Mouse (Mus musculus) heart, embryonic 14.5 days (tissue): ENCODE data around the gene Gm28048. TPM values are rescaled to one million over a fixed set of nuclear protein-coding genes. Genes with fewer than 3 reads are reported as not detected.

Experiments
- ATAC-seq: fragments of 200-750 bp; cut with Nextera tagmentation; 2 replicates; pipeline ENCODE4 v1.8.0; 2017; ENCODE audit warnings: low read depth, moderate TSS enrichment; ENCODE audit not compliant: insufficient number of reproducible peaks, insufficient read depth, low FRiP score
- H3K27ac ChIP-seq, 2 experiments: fragments of 200-500 bp in 1 of 2; fragments of 300-500 bp in 1 of 2; sonication (generic) in 1 of 2; replicated peaks in 1 of 2; 2 replicates each; pipeline ENCODE4 v1.5.1; 2012 to 2014; ENCODE audit warnings: low read depth in 2 of 2, low read length in 2 of 2, control low read depth in 1 of 2, mild to moderate bottlenecking in 1 of 2, mixed read lengths in 1 of 2; ENCODE audit not compliant: control insufficient read depth in 1 of 2, insufficient read depth in 1 of 2
- H3K27me3 ChIP-seq: fragments of 300-500 bp; sonication (generic); 2 replicates; pipeline ENCODE4 v1.6.1; 2014; ENCODE audit warnings: mild to moderate bottlenecking, low read length, control low read depth; ENCODE audit not compliant: control insufficient read depth, insufficient read depth
- H3K36me3 ChIP-seq: fragments of 300-500 bp; sonication (generic); 2 replicates; pipeline ENCODE4 v1.6.1; 2014; ENCODE audit warnings: mild to moderate bottlenecking, control low read depth, low read length, mixed read lengths; ENCODE audit not compliant: control insufficient read depth, insufficient read depth
- H3K4me1 ChIP-seq, 2 experiments: fragments of 200-500 bp in 1 of 2; fragments of 300-500 bp in 1 of 2; sonication (generic) in 1 of 2; 2 replicates each; pipeline ENCODE4 v1.6.1; 2012 to 2014; ENCODE audit warnings: low read length in 2 of 2, control low read depth in 1 of 2, mixed read lengths in 1 of 2; ENCODE audit not compliant: control insufficient read depth in 2 of 2, insufficient read depth in 2 of 2
- H3K4me2 ChIP-seq: fragments of 300-500 bp; sonication (generic); 2 replicates; pipeline ENCODE4 v1.6.1; 2014; ENCODE audit warnings: mild to moderate bottlenecking, low read length
- H3K4me3 ChIP-seq, 2 experiments: fragments of 200-500 bp in 1 of 2; fragments of 300-500 bp in 1 of 2; sonication (generic) in 1 of 2; 2 replicates each; pipeline ENCODE4 v1.5.1; 2012 to 2014; ENCODE audit warnings: low read length in 2 of 2, mild to moderate bottlenecking in 2 of 2, control low read depth in 1 of 2, low read depth in 1 of 2, moderate library complexity in 1 of 2; ENCODE audit not compliant: control insufficient read depth in 1 of 2, insufficient read depth in 1 of 2
- H3K9ac ChIP-seq: fragments of 300-500 bp; sonication (generic); 2 replicates; pipeline ENCODE4 v1.6.1; 2014; ENCODE audit warnings: mild to moderate bottlenecking, low read length
- H3K9me3 ChIP-seq: fragments of 300-500 bp; sonication (generic); 2 replicates; pipeline ENCODE4 v1.6.1; 2016; ENCODE audit warnings: low read length, control low read depth; ENCODE audit not compliant: control insufficient read depth
- WGBS: fragments of 180-500 bp; shearing (Covaris S2); extraction: QIAGEN DNeasy Blood & Tissue Kit; methylation state at CpG from one replicate; pipeline ENCODE4 v1.1.7; 2014; 5-methylcytosine and 5-hydroxymethylcytosine counted together
- polyA plus RNA-seq: library from polyadenylated mRNA; unstranded; fragments of >200 nt; fragmentation: Nextera tagmentation; extraction: Ambion mirVana; gene quantifications from 2 replicates; pipeline ENCODE4 v1.2.1, GENCODE M21; 2014

The Gm28048 gene
- polyA plus RNA-seq, 1 experiment from 2014 or later: 8.1 TPM

DNA sequence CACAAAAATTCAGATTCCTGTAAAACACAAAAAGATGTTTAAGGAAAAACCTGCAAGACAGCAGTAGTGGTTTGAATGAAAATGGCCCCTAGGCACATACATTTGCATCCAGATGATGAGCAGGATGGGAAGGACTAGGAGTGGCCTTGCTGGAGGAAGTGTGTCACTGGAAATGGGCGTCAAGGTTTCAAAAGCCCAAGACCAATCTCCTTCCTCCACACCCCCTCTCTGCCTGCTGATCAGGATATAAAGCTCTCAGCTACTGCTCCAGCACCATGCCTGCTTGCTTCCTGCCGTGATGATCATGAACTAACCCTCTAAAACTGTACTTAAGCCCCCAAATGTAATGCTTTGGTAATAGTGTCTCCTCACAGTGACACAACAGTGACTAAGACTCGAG, 81.8 kb downstream of the Gm28048 start:
- H3K4me1 ChIP-seq: no peaks in the 10 kb centered on the region
- H3K36me3 ChIP-seq: peaks cover 16% of the 10 kb centered on the region
- H3K27ac ChIP-seq: no peak overlapping the region
- no peak overlapping the region for H3K9ac ChIP-seq
- no peak overlapping the region for H3K4me3 ChIP-seq
- no peak overlapping the region for H3K4me2 ChIP-seq
- H3K27me3 ChIP-seq: no peaks in the 10 kb centered on the region
- whole genome bisulfite sequencing: 76% methylated on average over 3 of the region's 3 CpGs
- no peaks in the 10 kb centered on the region for H3K9me3 ChIP-seq
- no peak for ATAC-seq

GRCm38 (mm10) chr11:22897642-22898041, 84.2 kb downstream of the Gm28048 start:
- Histone ChIP-seq H3K27me3 (no peaks in the 10 kb centered on the region), H3K36me3 (peaks cover 16% of the 10 kb centered on the region), H3K27ac (no peak overlapping the region), H3K9ac (no peak overlapping the region), H3K9me3 (no peaks in the 10 kb centered on the region), H3K4me1 (no peaks in the 10 kb centered on the region), H3K4me3 (no peak overlapping the region), H3K4me2 (no peak overlapping the region)
- whole genome bisulfite sequencing: 86% methylated on average over 4 of the region's 4 CpGs
- no peak for ATAC-seq

DNA sequence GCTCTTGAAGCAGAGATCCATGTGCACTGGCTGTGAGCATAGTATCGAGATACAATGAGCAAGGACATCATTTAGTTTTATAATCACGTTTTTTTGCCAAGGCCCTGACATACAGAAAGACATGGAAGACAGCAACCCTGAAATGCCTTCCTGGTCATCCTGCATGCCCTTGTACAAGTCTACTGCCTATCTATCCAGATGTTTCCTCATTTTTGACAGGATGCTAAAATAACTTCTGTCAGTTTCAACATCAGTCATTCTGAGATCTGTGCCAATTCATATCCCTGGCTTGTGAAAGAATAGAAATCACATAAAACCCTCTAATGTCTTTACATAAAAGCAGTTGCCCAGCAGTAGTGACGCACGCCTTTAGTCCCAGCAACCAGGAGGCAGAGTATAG, 84.8 kb downstream of the Gm28048 start:
- Histone ChIP-seq H3K4me3 (no peak overlapping the region), H3K9me3 (no peaks in the 10 kb centered on the region)

DNA sequence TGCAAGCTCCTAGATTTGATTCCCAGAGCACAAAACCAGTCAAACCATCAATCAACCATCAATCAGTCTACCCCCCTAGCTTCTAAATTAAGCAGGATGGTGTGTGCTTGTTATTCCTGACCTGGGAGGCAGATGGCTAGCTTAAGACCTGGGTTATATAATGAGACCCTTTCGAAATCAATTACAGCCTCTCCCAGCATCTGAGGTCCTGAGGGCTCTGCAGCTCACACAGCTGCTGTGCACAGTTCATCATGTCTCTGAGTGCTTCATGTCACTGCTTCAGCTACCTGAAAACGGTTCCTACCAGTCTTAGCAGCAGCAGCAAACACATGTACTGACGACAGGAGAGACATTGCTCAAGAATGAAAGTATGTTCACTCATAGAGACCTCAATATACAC, 88.8 kb downstream of the Gm28048 start:
- Histone ChIP-seq H3K4me2 (no peak overlapping the region), H3K27ac (no peak overlapping the region), H3K9ac (no peak overlapping the region), H3K4me3 (no peak overlapping the region), H3K27me3 (no peaks in the 10 kb centered on the region), H3K4me1 (peaks cover 3% of the 10 kb centered on the region in 2 experiments; a peak in 2 of 4 replicates), H3K36me3 (no peaks in the 10 kb centered on the region), H3K9me3 (no peaks in the 10 kb centered on the region)
- no peak for ATAC-seq
- 70% methylated on average over 3 of the region's 3 CpGs for WGBS

More for the DNA sequence above, 84.8 kb downstream of the Gm28048 start:
- H3K9ac ChIP-seq: no peak overlapping the region
- no peaks in the 10 kb centered on the region for H3K27me3 ChIP-seq
- no peak overlapping the region for H3K27ac ChIP-seq
- 87% methylated on average over 4 of the region's 4 CpGs for WGBS
- H3K36me3 ChIP-seq: peaks cover 16% of the 10 kb centered on the region
- no peak overlapping the region for H3K4me2 ChIP-seq
- ATAC-seq: no peak
- no peaks in the 10 kb centered on the region for H3K4me1 ChIP-seq

DNA sequence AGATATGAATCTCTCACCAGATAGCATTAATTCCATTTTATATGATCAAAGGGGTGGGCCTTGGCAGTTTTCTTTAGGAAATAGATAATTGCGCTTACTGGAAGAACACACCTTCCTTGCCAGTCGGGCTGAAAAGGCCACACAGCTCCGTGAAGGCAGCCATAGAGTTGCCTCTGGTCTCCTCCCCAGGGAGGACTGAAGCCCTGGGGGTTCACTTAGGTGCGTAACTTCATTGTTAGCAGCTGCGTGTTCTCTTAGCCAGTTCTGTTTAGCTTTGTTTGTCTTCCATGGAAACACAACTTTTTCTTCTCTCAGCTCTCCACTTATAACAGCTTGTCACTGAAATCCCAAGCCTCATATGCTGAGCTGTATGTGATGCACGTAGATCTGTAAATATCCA, 89.4 kb downstream of the Gm28048 start:
- no peaks in the 10 kb centered on the region for H3K36me3 ChIP-seq
- WGBS: 68% methylated on average over 6 of the region's 6 CpGs
- no peak overlapping the region for H3K9ac ChIP-seq
- H3K4me2 ChIP-seq: no peak overlapping the region
- H3K27ac ChIP-seq: no peak overlapping the region
- no peaks in the 10 kb centered on the region for H3K27me3 ChIP-seq
- peaks cover 5% of the 10 kb centered on the region in 2 experiments; a peak in 2 of 4 replicates for H3K4me1 ChIP-seq
- no peaks in the 10 kb centered on the region for H3K9me3 ChIP-seq
- no peak for ATAC-seq
- H3K4me3 ChIP-seq: no peak overlapping the region

DNA sequence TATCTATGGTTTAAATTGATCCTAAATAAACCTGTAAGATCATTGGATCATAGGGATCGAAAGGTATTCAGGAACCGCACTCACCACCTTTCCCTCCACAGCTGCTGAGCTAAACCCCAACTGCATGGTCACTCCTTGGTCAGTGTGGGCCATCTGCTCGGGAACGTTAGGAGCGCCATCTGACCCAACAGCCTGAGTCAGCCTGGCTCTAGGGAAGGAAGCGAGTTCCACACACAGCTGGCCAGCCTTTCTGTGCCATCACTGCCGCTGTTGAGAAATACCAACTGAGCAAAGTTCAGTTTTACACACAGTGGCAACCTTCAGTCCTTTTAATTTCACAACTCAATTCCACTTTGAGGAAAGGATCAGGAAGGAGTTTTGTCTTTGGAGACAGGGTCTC, 90.0 kb downstream of the Gm28048 start:
- no peak for ATAC-seq
- Histone ChIP-seq H3K27me3 (no peaks in the 10 kb centered on the region), H3K4me2 (no peak overlapping the region), H3K9ac (no peak overlapping the region), H3K4me3 (no peak overlapping the region), H3K27ac (no peak overlapping the region), H3K36me3 (no peaks in the 10 kb centered on the region), H3K4me1 (peaks cover 5% of the 10 kb centered on the region in 2 experiments; a peak in 2 of 4 replicates), H3K9me3 (no peaks in the 10 kb centered on the region)
- 88% methylated on average over 7 of the region's 7 CpGs for WGBS

GRCm38 (mm10) chr11:22891242-22891641, 90.6 kb downstream of the Gm28048 start:
- 82% methylated on average over 9 of the region's 9 CpGs for WGBS
- no peaks in the 10 kb centered on the region for H3K9me3 ChIP-seq
- no peak overlapping the region for H3K27ac ChIP-seq
- no peak overlapping the region for H3K9ac ChIP-seq
- H3K4me1 ChIP-seq: peaks cover 5% of the 10 kb centered on the region in 2 experiments; a peak in 2 of 4 replicates
- no peaks in the 10 kb centered on the region for H3K36me3 ChIP-seq
- no peak for ATAC-seq
- no peaks in the 10 kb centered on the region for H3K27me3 ChIP-seq
- no peak overlapping the region for H3K4me3 ChIP-seq
- no peak overlapping the region for H3K4me2 ChIP-seq

- no peaks in the 10 kb centered on the region for H3K27me3 ChIP-seq
- H3K9me3 ChIP-seq: no peaks in the 10 kb centered on the region
- H3K4me1 ChIP-seq: peaks cover 5% of the 10 kb centered on the region in 2 experiments; a peak in 2 of 4 replicates
- WGBS: 92% methylated on average over 3 of the region's 3 CpGs
- H3K27ac ChIP-seq: no peak overlapping the region
- no peak overlapping the region for H3K4me2 ChIP-seq
- no peak overlapping the region for H3K9ac ChIP-seq
- ATAC-seq: no peak
- no peak overlapping the region for H3K4me3 ChIP-seq
- H3K36me3 ChIP-seq: no peaks in the 10 kb centered on the region
Observed at GRCm38 (mm10) chr11:22889224-22889623, 92.7 kb downstream of the Gm28048 start.
